ENCODE assay signal across 28 mouse cellular contexts in the genomic region with DNA sequence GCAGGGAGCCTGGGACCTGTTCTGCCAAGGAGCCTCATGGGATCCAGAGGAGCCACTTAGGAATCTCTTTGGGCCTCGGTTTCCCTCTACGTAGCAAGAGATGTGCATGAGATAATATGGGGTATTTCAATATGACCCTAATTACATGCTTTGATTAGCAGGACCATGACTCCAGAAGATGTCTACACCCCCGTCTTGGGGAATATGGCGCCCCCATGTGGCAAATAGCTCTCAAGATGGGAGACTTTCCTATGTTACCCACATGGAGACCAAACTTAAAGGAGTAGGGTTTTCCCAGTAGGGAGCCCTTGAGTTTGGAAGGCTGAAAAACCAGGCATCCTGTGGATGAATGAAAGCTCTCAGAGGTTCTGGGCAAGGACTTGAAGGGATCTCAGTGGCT.
DNase-seq lines count a peak whose midpoint lies in the region; ATAC-seq and TF ChIP-seq lines count a peak whose summit lies in the region.
"Had no signal": no experiment of that assay in that cellular context is flagged by ENCODE, and none has a peak within 500 bp of the region (broad histone marks: within the 10 kb centered on the region; RNA-seq: fewer than 3 reads in every experiment).

No protein-coding gene starts in this region.

- H3K36me3 ChIP-seq in forebrain, embryonic 10.5 days (replicated peaks) = peaks cover 96% of the 10 kb centered on the region
- peaks cover 13% of the 10 kb centered on the region; the same call in 1 of the 2 replicates for H3K36me3 ChIP-seq in forebrain, embryonic 11.5 days (ENCODE audit: control insufficient read depth, insufficient read depth, low read length)
- H3K36me3 ChIP-seq in MEL (ENCODE audit: control insufficient read depth in 1 of 2, insufficient read depth in 2 of 2, low read length in 2 of 2) = no peaks in the 10 kb centered on the region
- H3K36me3 ChIP-seq: heart, embryonic 12.5 days had no signal

- H3K4me3 ChIP-seq in forebrain, embryonic 10.5 days = no peak overlapping the region
- no peak overlapping the region for H3K4me3 ChIP-seq in forebrain, embryonic 11.5 days (ENCODE audit: low read depth, low read length)
- no peak overlapping the region for H3K4me3 ChIP-seq in left cerebral cortex, adult 2 months
- H3K4me3 ChIP-seq in MEL (ENCODE audit: control insufficient read depth in 1 of 2, insufficient read depth in 1 of 2, low read depth in 2 of 2, low read length in 2 of 2) = no peak overlapping the region
- H3K4me3 ChIP-seq: heart, embryonic 12.5 days; hindbrain, embryonic 10.5 days; limb, embryonic 12.5 days; megakaryocyte, embryonic 14.5 days; midbrain, embryonic 13.5 days; neural tube, embryonic 12.5 days had no signal

- ATAC-seq in forebrain, embryonic 11.5 days (replicated peaks; ENCODE audit: low FRiP score) = no peak
- ATAC-seq: activated CD4-positive, CD25-positive, alpha-beta regulatory T cell, adult 4 months; forebrain, embryonic 14.5 days; midbrain, embryonic 13.5 days had no signal

- H3K79me2 ChIP-seq in MEL (ENCODE audit: control insufficient read depth, insufficient read depth, low read length, poor library complexity) = no peaks in the 10 kb centered on the region

- intact Hi-C loops in left cerebral cortex, adult 2 months (cut with DNase I) = no loop called here
- intact Hi-C loops in left cerebral cortex, postnatal 4 days (cut with DNase I) = no loop called here

- no peak for DNase-seq in forebrain, embryonic 10.5 days (ENCODE audit: extremely low spot score, low spot score)
- no peak for DNase-seq in forebrain, embryonic 11.5 days (ENCODE audit: low spot score)
- no peak for DNase-seq in left cerebral cortex, adult 2 months (ENCODE audit: extremely low spot score in 1 of 2, low spot score in 2 of 2)
- DNase-seq in left cerebral cortex, postnatal 4 days = no peak
- peak; percentile 32 for DNase-seq in 416B (ENCODE audit: low read depth)
- DNase-seq in MEL (ENCODE audit: low read depth, low spot score) = peak; percentile 40
- DNase-seq in retina, postnatal 1 day = no peak
- no peak for DNase-seq in T-cell, adult 2 months (ENCODE audit: low spot score)
- DNase-seq: adrenal gland, adult 8-10 months; cerebellum, adult 11-12 months; gastrocnemius, postnatal 10 days; heart, postnatal 10 days; kidney, adult 18-20 months; kidney, postnatal 10 days; lung, embryonic 14.5 days; lung, postnatal 36 days; right cerebral cortex, postnatal 25 days; spleen, adult 18-20 months; thymus, postnatal 14 days had no signal

- 0 out of 2 replicates have a peak, but pooled peaks cover 6% of the 10 kb centered on the region for H3K9me3 ChIP-seq in forebrain, embryonic 10.5 days
- no peaks in the 10 kb centered on the region for H3K9me3 ChIP-seq in forebrain, embryonic 11.5 days (ENCODE audit: control insufficient read depth, low read length)
- H3K9me3 ChIP-seq in MEL (replicated peaks; ENCODE audit: insufficient read depth, low read length) = no peaks in the 10 kb centered on the region
- H3K9me3 ChIP-seq: heart, embryonic 12.5 days; limb, embryonic 12.5 days; midbrain, embryonic 13.5 days had no signal

- TF ChIP-seq CTCF in left cerebral cortex, adult 2 months (IDR thresholded peaks at IDR 0.05) = peak; percentile 16
- TF ChIP-seq CTCF in MEL (IDR thresholded peaks at IDR 0.05 in 2 of 3, conservative IDR thresholded peaks at IDR 0.05 in 1 of 3; ENCODE audit: control insufficient read depth in 1 of 3, insufficient read depth in 1 of 3, low read depth in 2 of 3, low read length in 3 of 3, poor library complexity in 1 of 3, severe bottlenecking in 1 of 3) = peak; percentile 48 to 67 (median 52)

- H3K27me3 ChIP-seq in forebrain, embryonic 10.5 days (ENCODE audit: poor library complexity, severe bottlenecking) = no peaks in the 10 kb centered on the region; the same call in 1 of the 2 replicates
- H3K27me3 ChIP-seq in forebrain, embryonic 11.5 days (ENCODE audit: control insufficient read depth, insufficient read depth, low read length) = no peaks in the 10 kb centered on the region
- no peaks in the 10 kb centered on the region for H3K27me3 ChIP-seq in MEL (ENCODE audit: control insufficient read depth in 1 of 2, insufficient read depth in 2 of 2, low read length in 2 of 2)
- H3K27me3 ChIP-seq: limb, embryonic 12.5 days; midbrain, embryonic 13.5 days; neural tube, embryonic 12.5 days had no signal

- H3K4me2 ChIP-seq in forebrain, embryonic 11.5 days (ENCODE audit: low read depth, low read length, severe bottlenecking) = no peak overlapping the region
- H3K4me2 ChIP-seq: heart, embryonic 12.5 days; limb, embryonic 12.5 days; liver, embryonic 11.5 days; lung, embryonic 14.5 days; midbrain, embryonic 13.5 days; neural tube, embryonic 12.5 days had no signal

- H3K27ac ChIP-seq in forebrain, embryonic 10.5 days = 0 out of 2 replicates have a peak overlapping the region, but pooled peaks have one; percentile 12
- no peak overlapping the region for H3K27ac ChIP-seq in forebrain, embryonic 11.5 days (ENCODE audit: low read depth, low read length)
- H3K27ac ChIP-seq in left cerebral cortex, adult 2 months = no peak overlapping the region
- H3K27ac ChIP-seq in MEL (ENCODE audit: control insufficient read depth, low read depth, low read length) = no peak overlapping the region
- H3K27ac ChIP-seq: hindbrain, embryonic 10.5 days; limb, embryonic 12.5 days; midbrain, embryonic 13.5 days; neural tube, embryonic 12.5 days had no signal

- no peak for TF ChIP-seq EP300 in MEL (IDR thresholded peaks at IDR 0.05; ENCODE audit: low read depth in 1 of 2, low read length in 2 of 2)

- TF ChIP-seq POLR2A in MEL (IDR thresholded peaks at IDR 0.05; ENCODE audit: control insufficient read depth in 1 of 2, insufficient read depth in 1 of 2, low read depth in 1 of 2, low read length in 2 of 2, poor library complexity in 1 of 2) = no peak

- H3K9ac ChIP-seq in forebrain, embryonic 11.5 days (ENCODE audit: low read length) = no peak overlapping the region
- no peak overlapping the region for H3K9ac ChIP-seq in MEL (ENCODE audit: control insufficient read depth, low read depth, low read length, poor library complexity, severe bottlenecking)
- H3K9ac ChIP-seq: heart, embryonic 12.5 days; limb, embryonic 12.5 days; lung, embryonic 14.5 days; midbrain, embryonic 13.5 days; neural tube, embryonic 12.5 days had no signal

- 73% methylated on average over 4 of the region's 4 CpGs for WGBS in forebrain, embryonic 10.5 days
- 71% methylated on average over 4 of the region's 4 CpGs for WGBS in forebrain, embryonic 11.5 days

- H3K4me1 ChIP-seq in forebrain, embryonic 10.5 days = peaks cover 44% of the 10 kb centered on the region
- 0 out of 2 replicates have a peak, but pooled peaks cover 4% of the 10 kb centered on the region for H3K4me1 ChIP-seq in forebrain, embryonic 11.5 days (replicated peaks; ENCODE audit: control insufficient read depth, insufficient read depth, low read length)
- no peaks in the 10 kb centered on the region for H3K4me1 ChIP-seq in MEL (ENCODE audit: control insufficient read depth in 1 of 2, insufficient read depth in 2 of 2, low read length in 2 of 2)

- TF ChIP-seq RAD21 in MEL (IDR thresholded peaks at IDR 0.05; ENCODE audit: low read depth, low read length) = peak; percentile 39

TF ChIP-seq in MEL, 35 proteins besides CTCF, POLR2A, EP300 and RAD21:
- TF ChIP-seq RCOR1 (IDR thresholded peaks at IDR 0.05; ENCODE audit: low read depth, low read length) = no peak
- peak; percentile 65 for TF ChIP-seq SMC3 (IDR thresholded peaks at IDR 0.05; ENCODE audit: low read depth, low read length)
- peak; percentile 35 for TF ChIP-seq ZC3H11A (IDR thresholded peaks at IDR 0.05; ENCODE audit: low read depth, low read length)

Comparison
In these comparisons a context has a peak if more than half of its experiments do, and no peak if none do; other contexts are left out.
1. DNase-seq: peak in 416B (single experiment) and MEL (single experiment); none in forebrain, embryonic 10.5 days (single experiment), forebrain, embryonic 11.5 days (single experiment), left cerebral cortex, adult 2 months (0 of 2), left cerebral cortex, postnatal 4 days (single experiment), retina, postnatal 1 day (single experiment) and T-cell, adult 2 months (single experiment).